Mouse (Mus musculus): ENCODE measurements around the gene Obscn.

DNA sequence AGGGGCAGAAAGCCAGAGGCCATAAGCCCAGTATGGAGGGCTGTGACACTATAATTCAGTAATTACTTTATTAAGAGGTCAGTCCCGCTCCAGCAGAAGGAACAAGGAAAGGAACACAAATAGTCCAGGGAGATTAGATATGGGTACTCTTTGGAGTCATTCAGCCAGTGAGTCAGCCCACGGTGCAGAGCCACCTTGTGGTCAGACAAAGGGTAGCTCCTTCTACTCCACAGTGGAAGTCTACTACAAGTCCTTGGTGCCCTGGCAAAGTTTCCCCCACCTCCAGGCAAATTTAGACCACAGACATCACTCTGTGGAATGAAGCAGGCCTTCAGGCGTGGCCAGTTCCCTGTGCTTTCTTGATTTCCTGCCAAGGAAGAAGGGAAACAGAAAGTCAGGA, 47.6 kb upstream of the Obscn start:
- TF ChIP-seq CTCF (IDR thresholded peaks at IDR 0.05; ENCODE audit: insufficient read depth, low read depth, low read length) (no peak), POLR2A (IDR thresholded peaks at IDR 0.05; ENCODE audit: insufficient read depth, low read depth, low read length) (no peak)

Measured in olfactory bulb, adult 2 months (tissue).